Mouse (Mus musculus) testis, postnatal 14 days (tissue): ENCODE results near the gene Dnm3.

ENCODE experiments used
- DNase-seq: peaks from one replicate; pipeline ENCODE4 v3.0.0; 2021; ENCODE audit warnings: low spot score

Dnm3 gene

DNA sequence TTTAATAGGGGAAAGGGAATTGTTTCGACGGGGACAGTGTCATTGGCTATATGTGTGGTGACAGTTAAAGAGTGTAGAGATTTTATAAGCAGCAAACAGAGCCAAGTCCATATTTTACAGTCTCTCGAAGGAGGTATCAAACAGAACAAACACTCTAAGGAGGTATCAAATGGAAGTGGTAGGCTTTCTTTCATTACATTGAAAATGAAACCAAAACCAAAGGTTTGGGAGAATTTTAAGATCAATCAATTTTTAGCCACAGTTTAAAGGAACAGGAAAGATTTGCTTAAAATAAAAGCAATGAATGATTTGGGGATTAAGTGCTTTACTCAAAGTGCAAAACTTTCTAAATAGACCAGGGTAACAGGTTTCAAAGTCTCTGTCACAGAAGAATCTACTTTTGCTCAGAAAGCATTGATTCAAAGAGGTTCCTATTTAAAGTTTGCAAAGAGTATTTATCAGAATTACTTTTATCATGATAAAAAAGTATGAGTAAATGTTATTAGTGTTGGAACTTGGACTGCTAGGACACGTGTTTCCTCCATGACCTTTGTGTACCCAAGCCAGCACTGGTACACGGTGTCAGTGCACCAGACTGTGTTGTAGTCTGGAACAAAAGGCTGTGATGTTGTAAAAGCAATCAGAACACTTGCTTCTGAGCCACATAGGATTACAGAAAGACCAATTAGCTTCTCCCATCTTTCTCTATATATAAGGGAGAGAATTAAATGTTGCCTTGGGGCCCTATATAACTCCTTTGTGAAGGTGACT is 526.6 kb downstream of the Dnm3 start:
- no peak for DNase-seq

- DNase-seq: no peak
Measured at GRCm38 (mm10) chr1:161942082-161942481, 535.8 kb downstream of the Dnm3 start.
